Mouse (Mus musculus) heart, postnatal 0 days (tissue): Measurements from ENCODE around the gene Uhrf1. TPM values are rescaled to one million over a fixed set of nuclear protein-coding genes. Genes with fewer than 3 reads are reported as not detected.
A peak's percentile ranks its signal among the peaks of the same experiment; 100 is the strongest.

Experiments
- ATAC-seq: fragments of 200-750 bp; cut with Nextera tagmentation; 2 replicates; pipeline ENCODE4 v1.8.0; 2017; ENCODE audit warnings: low read depth, moderate number of reproducible peaks, moderate library complexity; ENCODE audit not compliant: insufficient read depth
- DNase-seq: peaks from one replicate; pipeline ENCODE4 v3.0.0-alpha.2; 2016; ENCODE audit warnings: low spot score
- H3K27ac ChIP-seq: fragments of 300-500 bp; sonication (generic); 2 replicates; pipeline ENCODE4 v1.5.1; 2014; ENCODE audit warnings: low read depth, mild to moderate bottlenecking
- H3K27me3 ChIP-seq: fragments of 300-500 bp; sonication (generic); 2 replicates; pipeline ENCODE4 v1.6.1; 2014; ENCODE audit warnings: low read length, mixed read lengths; ENCODE audit not compliant: control insufficient read depth, insufficient read depth
- H3K36me3 ChIP-seq: fragments of 300-500 bp; sonication (generic); replicated peaks from 2 replicates; pipeline ENCODE4 v1.6.1; 2014; ENCODE audit warnings: low read length, mixed read lengths; ENCODE audit not compliant: control insufficient read depth, insufficient read depth
- H3K4me1 ChIP-seq: fragments of 300-500 bp; sonication (generic); 2 replicates; pipeline ENCODE4 v1.6.1; 2014; ENCODE audit warnings: antibody characterized with exemption; ENCODE audit not compliant: control insufficient read depth, insufficient read depth
- H3K4me2 ChIP-seq: fragments of 300-500 bp; sonication (generic); 2 replicates; pipeline ENCODE4 v1.6.1; 2014; ENCODE audit warnings: low read depth, mild to moderate bottlenecking, low read length, moderate library complexity
- H3K4me3 ChIP-seq: fragments of 300-500 bp; sonication (generic); 2 replicates; pipeline ENCODE4 v1.5.1; 2014; ENCODE audit warnings: low read depth, low read length
- H3K9ac ChIP-seq: fragments of 300-500 bp; sonication (generic); replicated peaks from 2 replicates; pipeline ENCODE4 v1.6.1; 2014; ENCODE audit warnings: low read depth, low read length, mixed read lengths
- H3K9me3 ChIP-seq: fragments of 300-500 bp; sonication (generic); replicated peaks from 2 replicates; pipeline ENCODE4 v1.6.1; 2016; ENCODE audit warnings: low read length; ENCODE audit not compliant: control insufficient read depth
- CTCF ChIP-seq: IDR thresholded peaks from 2 replicates; pipeline ENCODE4 v1.5.1; 2016; ENCODE audit warnings: antibody characterized with exemption, control low read depth, low read depth
- EP300 ChIP-seq: IDR thresholded peaks from 2 replicates; pipeline ENCODE4 v1.6.1; 2016; ENCODE audit warnings: antibody characterized with exemption, low read depth
- WGBS: fragments of 180-500 bp; shearing (Covaris S2); extraction: QIAGEN DNeasy Blood & Tissue Kit; methylation state at CpG from one replicate; pipeline ENCODE4 v1.1.7; 2014; 5-methylcytosine and 5-hydroxymethylcytosine counted together
- polyA plus RNA-seq: library from polyadenylated mRNA; unstranded; fragments of >200 nt; fragmentation: Nextera tagmentation; extraction: Ambion mirVana; gene quantifications from 2 replicates; pipeline ENCODE4 v1.2.1, GENCODE M21; 2015
- total RNA-seq: library from RNA; depleted of rRNA; stranded (reverse); fragments of >200 nt; gene quantifications from 2 replicates; pipeline ENCODE4 v1.2.3, GENCODE M21; 2014; ENCODE audit warnings: low replicate concordance

Gene Uhrf1
- total and polyA plus RNA-seq, 2 experiments from 2014 or later: 13.2 to 26.8 TPM

DNA sequence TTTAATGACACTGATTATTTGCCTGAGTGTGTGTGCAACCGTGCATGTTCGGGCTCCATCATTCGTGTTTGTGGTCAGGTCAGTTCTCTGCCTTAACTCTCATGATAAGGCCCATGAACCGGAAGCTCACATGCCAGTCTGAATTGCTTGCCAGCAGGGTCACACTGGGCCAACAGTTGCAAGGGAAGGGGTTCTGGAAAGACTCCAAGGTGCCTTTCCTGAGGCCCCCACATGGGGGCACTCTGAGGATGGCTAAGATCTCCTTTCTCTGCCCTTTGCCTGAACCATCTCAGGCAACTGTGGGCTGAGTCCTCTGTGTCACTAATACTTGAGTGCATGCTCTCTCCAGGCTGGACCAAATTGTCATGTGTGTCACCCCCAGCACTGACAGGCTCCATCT is 34.1 kb downstream of the Uhrf1 start:
- 16% methylated on average over 4 of the region's 4 CpGs for WGBS
- H3K4me3 ChIP-seq: no peak overlapping the region
- no peaks in the 10 kb centered on the region for H3K9me3 ChIP-seq
- peaks cover 30% of the 10 kb centered on the region for H3K4me1 ChIP-seq
- TF ChIP-seq CTCF: peak; percentile 64
- no peak for TF ChIP-seq EP300
- no peak overlapping the region for H3K9ac ChIP-seq
- peak; percentile 68 for ATAC-seq
- no peaks in the 10 kb centered on the region for H3K27me3 ChIP-seq
- no peak overlapping the region for H3K4me2 ChIP-seq
- DNase-seq: peak; percentile 82
- H3K36me3 ChIP-seq: no peaks in the 10 kb centered on the region
- H3K27ac ChIP-seq: peak overlapping the region; percentile 47; the same call in 1 of the 2 replicates

- no peak for TF ChIP-seq EP300
- peak; percentile 22 for TF ChIP-seq CTCF
- 60% methylated on average over 6 of the region's 6 CpGs for WGBS
- H3K4me2 ChIP-seq: no peak overlapping the region
- no peak overlapping the region for H3K9ac ChIP-seq
- peak overlapping the region; percentile 47; the same call in 1 of the 2 replicates for H3K27ac ChIP-seq
- DNase-seq: no peak
- no peaks in the 10 kb centered on the region for H3K36me3 ChIP-seq
- H3K27me3 ChIP-seq: no peaks in the 10 kb centered on the region
- no peak overlapping the region for H3K4me3 ChIP-seq
- H3K4me1 ChIP-seq: peaks cover 30% of the 10 kb centered on the region
- peak; percentile 19; the same call in 1 of the 2 replicates for ATAC-seq
- H3K9me3 ChIP-seq: no peaks in the 10 kb centered on the region
Observed at GRCm38 (mm10) chr17:56337791-56338190, 34.7 kb downstream of the Uhrf1 start.

DNA sequence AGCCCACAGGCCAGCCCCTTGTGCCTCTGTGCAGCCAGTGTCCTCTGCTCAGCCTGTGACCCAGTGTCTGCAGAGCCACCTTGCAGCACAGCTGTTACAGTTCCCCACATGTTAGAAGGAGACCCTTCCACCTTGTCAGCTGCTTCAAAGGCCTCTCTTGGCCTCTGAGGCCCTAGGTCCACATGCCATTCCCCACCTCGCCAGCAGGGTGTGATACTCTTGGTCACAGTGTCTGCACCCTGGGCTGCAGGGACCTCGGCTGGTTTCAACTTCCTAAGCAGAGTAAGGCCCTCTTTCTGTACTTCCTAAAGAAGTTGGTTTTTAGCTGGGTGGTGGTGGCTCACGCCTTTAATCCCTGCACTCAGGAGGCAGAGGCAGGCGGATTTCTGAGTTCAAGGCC is 35.8 kb downstream of the Uhrf1 start:
- Histone ChIP-seq H3K4me3 (no peak overlapping the region), H3K27ac (no peak overlapping the region), H3K27me3 (no peaks in the 10 kb centered on the region), H3K9ac (no peak overlapping the region), H3K4me2 (no peak overlapping the region), H3K9me3 (no peaks in the 10 kb centered on the region), H3K36me3 (no peaks in the 10 kb centered on the region), H3K4me1 (peaks cover 27% of the 10 kb centered on the region)
- ATAC-seq: no peak
- peak; percentile 35 for TF ChIP-seq CTCF
- no peak for TF ChIP-seq EP300
- 60% methylated on average over 4 of the region's 4 CpGs for WGBS
- no peak for DNase-seq

DNA sequence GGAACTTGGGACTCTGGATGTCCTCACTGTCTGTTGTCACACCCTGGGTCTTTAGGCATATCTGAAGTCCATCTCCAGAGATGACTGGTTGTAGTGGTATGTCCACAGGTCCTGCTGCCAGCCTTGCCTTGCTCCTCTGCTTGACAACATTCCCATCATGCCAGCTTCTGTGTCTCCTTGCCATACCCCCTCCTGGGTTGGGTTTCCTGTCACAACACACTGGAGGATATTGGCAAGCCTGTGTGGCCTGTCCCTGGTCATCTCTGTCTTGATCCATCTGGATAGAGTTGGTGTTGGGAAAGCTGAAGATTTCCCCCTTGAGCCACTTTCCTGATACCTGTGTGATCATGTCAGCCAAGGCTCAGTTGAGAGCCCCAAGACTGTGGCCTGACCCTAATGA is 37.6 kb downstream of the Uhrf1 start:
- no peak for TF ChIP-seq EP300
- TF ChIP-seq CTCF: no peak
- Histone ChIP-seq H3K4me2 (no peak overlapping the region), H3K36me3 (no peaks in the 10 kb centered on the region), H3K27me3 (no peaks in the 10 kb centered on the region), H3K4me3 (no peak overlapping the region), H3K27ac (no peak overlapping the region), H3K4me1 (peaks cover 26% of the 10 kb centered on the region), H3K9ac (no peak overlapping the region), H3K9me3 (no peaks in the 10 kb centered on the region)
- DNase-seq (no peak), ATAC-seq (no peak)

DNA sequence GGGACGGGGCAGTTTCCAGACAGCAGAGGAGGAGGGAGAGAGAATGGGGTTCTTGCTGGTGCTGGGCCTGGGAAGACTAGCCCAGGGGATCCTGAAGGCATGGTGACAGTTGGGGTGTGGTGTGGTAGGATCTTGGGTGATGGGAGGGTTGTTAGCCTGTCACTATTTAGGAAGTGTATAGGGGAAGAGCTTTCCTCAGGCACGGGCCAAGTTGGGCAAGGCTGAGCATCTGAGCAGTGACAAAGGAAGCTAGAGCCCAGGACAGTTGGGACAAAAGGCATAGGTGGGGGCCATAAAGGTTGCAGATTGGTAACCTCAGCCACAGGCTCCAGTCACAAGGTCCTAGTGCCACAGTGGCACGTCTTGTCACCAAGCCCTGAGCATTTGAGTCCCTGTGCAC is 40.3 kb downstream of the Uhrf1 start:
- TF ChIP-seq EP300 (no peak), CTCF (no peak)
- Histone ChIP-seq H3K9ac (no peak overlapping the region), H3K27me3 (no peaks in the 10 kb centered on the region), H3K4me1 (peaks cover 19% of the 10 kb centered on the region), H3K27ac (no peak overlapping the region), H3K9me3 (no peaks in the 10 kb centered on the region), H3K36me3 (no peaks in the 10 kb centered on the region), H3K4me3 (no peak overlapping the region), H3K4me2 (no peak overlapping the region)
- no peak for ATAC-seq
- no peak for DNase-seq
- 76% methylated on average over 3 of the region's 3 CpGs for WGBS

DNA sequence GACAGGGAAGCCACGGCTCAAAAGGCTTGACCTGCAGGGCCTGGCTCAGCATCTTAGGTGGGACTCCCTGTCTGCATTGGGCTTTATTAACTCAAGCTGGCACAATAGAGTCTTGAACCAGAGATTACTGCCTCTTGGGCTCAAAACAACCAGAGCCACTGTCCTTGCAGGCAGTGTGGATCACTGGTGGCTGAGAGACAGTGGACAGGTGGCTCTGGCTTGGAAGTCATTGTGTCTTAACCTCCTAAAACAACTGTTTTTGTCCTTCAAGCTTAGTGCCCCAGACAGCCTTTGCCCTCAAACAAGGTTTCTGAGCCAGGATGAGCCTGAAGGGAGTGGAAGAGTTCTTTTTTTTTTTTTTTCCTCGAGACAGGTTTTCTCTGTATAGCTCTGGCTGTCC is 42.2 kb downstream of the Uhrf1 start:
- WGBS: 63% methylated on average over 2 of the region's 2 CpGs
- H3K4me2 ChIP-seq: no peak overlapping the region
- no peak overlapping the region for H3K9ac ChIP-seq
- no peaks in the 10 kb centered on the region for H3K27me3 ChIP-seq
- H3K4me3 ChIP-seq: no peak overlapping the region
- TF ChIP-seq EP300 (no peak), CTCF (no peak)
- ATAC-seq (no peak), DNase-seq (no peak)
- no peak overlapping the region for H3K27ac ChIP-seq
- peaks cover 12% of the 10 kb centered on the region for H3K4me1 ChIP-seq
- no peaks in the 10 kb centered on the region for H3K36me3 ChIP-seq
- H3K9me3 ChIP-seq: no peaks in the 10 kb centered on the region
